Mouse (Mus musculus): ENCODE data around the gene 1700011L22Rik. TPM values are rescaled to one million over a fixed set of nuclear protein-coding genes. Genes with fewer than 3 reads are reported as not detected.

The 1700011L22Rik gene
- polyA plus RNA-seq, 1 experiment from 2014 or later: not detected

DNA sequence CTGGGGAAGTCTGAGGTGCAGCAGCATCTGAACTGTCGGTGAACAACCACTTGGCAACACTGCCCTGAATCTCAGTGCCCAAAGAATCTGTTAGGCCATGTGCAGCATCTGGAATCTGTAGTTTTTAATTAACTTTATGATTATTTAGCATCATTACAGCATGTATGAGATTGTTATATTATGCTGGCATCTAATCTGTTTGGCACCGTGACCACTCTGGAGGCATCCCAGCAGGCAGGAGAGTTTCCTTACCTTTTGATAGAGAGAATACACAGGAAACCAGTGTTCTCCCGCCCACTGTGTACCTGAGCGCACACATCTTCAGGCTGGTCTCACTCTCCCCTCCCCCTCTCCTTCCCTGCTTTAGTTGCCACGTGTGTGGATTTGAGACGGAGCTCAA is 68.7 kb downstream of the 1700011L22Rik start:
- Histone ChIP-seq H3K4me3 (ENCODE audit: low read depth, low read length) (no peak overlapping the region), H3K4me2 (replicated peaks; ENCODE audit: low read depth, low read length) (no peak overlapping the region), H3K36me3 (ENCODE audit: control insufficient read depth, insufficient read depth, low read length) (peaks cover 50% of the 10 kb centered on the region), H3K27ac (ENCODE audit: low read length) (no peak overlapping the region), H3K9me3 (ENCODE audit: control insufficient read depth, low read depth, low read length) (no peaks in the 10 kb centered on the region), H3K4me1 (ENCODE audit: control insufficient read depth, insufficient read depth, low read length) (no peaks in the 10 kb centered on the region), H3K27me3 (ENCODE audit: control insufficient read depth, insufficient read depth, low read length) (no peaks in the 10 kb centered on the region), H3K9ac (replicated peaks; ENCODE audit: low read depth, low read length) (no peak overlapping the region)
- 88% methylated on average over 6 of the region's 6 CpGs for WGBS
- no peak for ATAC-seq (ENCODE audit: insufficient number of reproducible peaks, insufficient read depth, low FRiP score, low read depth)

GRCm38 (mm10) chr8:79175991-79176390 is 72.4 kb downstream of the 1700011L22Rik start:
- H3K4me1 ChIP-seq (ENCODE audit: control insufficient read depth, insufficient read depth, low read length): no peaks in the 10 kb centered on the region
- peaks cover 32% of the 10 kb centered on the region for H3K36me3 ChIP-seq (ENCODE audit: control insufficient read depth, insufficient read depth, low read length)
- ATAC-seq (ENCODE audit: insufficient number of reproducible peaks, insufficient read depth, low FRiP score, low read depth): no peak
- no peaks in the 10 kb centered on the region for H3K27me3 ChIP-seq (ENCODE audit: control insufficient read depth, insufficient read depth, low read length)
- no peak overlapping the region for H3K9ac ChIP-seq (replicated peaks; ENCODE audit: low read depth, low read length)
- 58% methylated on average over 4 of the region's 4 CpGs for WGBS
- H3K4me3 ChIP-seq (ENCODE audit: low read depth, low read length): no peak overlapping the region
- no peaks in the 10 kb centered on the region for H3K9me3 ChIP-seq (ENCODE audit: control insufficient read depth, low read depth, low read length)
- no peak overlapping the region for H3K27ac ChIP-seq (ENCODE audit: low read length)
- H3K4me2 ChIP-seq (replicated peaks; ENCODE audit: low read depth, low read length): no peak overlapping the region

DNA sequence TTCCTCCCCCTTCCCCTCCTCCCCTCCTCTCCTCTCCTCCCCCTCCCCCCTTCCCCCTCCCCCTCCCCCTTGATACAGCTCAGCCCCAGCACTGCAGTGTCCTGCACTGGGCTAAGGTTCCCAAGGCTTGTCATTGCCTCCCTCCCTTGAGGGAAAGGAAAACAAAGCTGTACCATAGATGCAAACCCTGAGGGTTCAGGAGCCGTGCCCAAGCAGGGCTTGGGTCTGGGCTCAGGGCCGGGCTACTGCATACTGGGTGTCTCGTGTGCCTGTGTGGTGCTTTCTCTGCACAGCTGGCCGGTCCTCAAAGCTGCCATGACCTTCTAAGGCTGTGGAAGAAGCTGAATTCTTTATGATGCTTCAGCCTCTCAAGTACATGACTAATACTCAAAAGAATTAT is 74.8 kb downstream of the 1700011L22Rik start:
- H3K9ac ChIP-seq (replicated peaks; ENCODE audit: low read depth, low read length): no peak overlapping the region
- H3K9me3 ChIP-seq (ENCODE audit: control insufficient read depth, low read depth, low read length): no peaks in the 10 kb centered on the region
- no peaks in the 10 kb centered on the region for H3K27me3 ChIP-seq (ENCODE audit: control insufficient read depth, insufficient read depth, low read length)
- H3K4me1 ChIP-seq (ENCODE audit: control insufficient read depth, insufficient read depth, low read length): no peaks in the 10 kb centered on the region
- WGBS: 56% methylated on average over 4 of the region's 4 CpGs
- no peak overlapping the region for H3K4me2 ChIP-seq (replicated peaks; ENCODE audit: low read depth, low read length)
- no peak for ATAC-seq (ENCODE audit: insufficient number of reproducible peaks, insufficient read depth, low FRiP score, low read depth)
- H3K27ac ChIP-seq (ENCODE audit: low read length): no peak overlapping the region
- H3K4me3 ChIP-seq (ENCODE audit: low read depth, low read length): no peak overlapping the region
- H3K36me3 ChIP-seq (ENCODE audit: control insufficient read depth, insufficient read depth, low read length): peaks cover 11% of the 10 kb centered on the region; the same call in 1 of the 2 replicates

DNA sequence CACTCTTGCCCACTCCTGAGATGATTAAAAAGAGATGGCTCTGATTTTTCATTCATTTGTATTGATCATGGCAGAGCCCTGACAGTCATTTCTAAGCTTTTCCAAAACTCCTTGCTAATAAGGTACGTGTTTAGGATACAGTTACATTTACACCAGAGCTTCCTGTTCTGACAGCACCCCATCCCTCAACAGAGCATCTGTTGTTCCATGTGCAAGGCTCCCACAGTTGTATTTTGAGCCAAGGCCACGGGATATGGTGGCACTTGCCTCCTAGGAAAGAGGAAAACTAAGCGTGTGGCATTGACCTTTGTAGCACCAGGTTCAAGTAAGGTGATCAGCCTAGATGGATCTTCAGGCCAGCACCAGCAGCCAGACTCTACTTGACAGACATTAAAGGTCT is 83.1 kb downstream of the 1700011L22Rik start:
- Histone ChIP-seq H3K4me2 (replicated peaks; ENCODE audit: low read depth, low read length) (no peak overlapping the region), H3K9ac (replicated peaks; ENCODE audit: low read depth, low read length) (no peak overlapping the region), H3K9me3 (ENCODE audit: control insufficient read depth, low read depth, low read length) (no peaks in the 10 kb centered on the region), H3K27me3 (ENCODE audit: control insufficient read depth, insufficient read depth, low read length) (no peaks in the 10 kb centered on the region), H3K4me3 (ENCODE audit: low read depth, low read length) (no peak overlapping the region), H3K4me1 (ENCODE audit: control insufficient read depth, insufficient read depth, low read length) (peaks cover 9% of the 10 kb centered on the region; the same call in 1 of the 2 replicates), H3K27ac (ENCODE audit: low read length) (no peak overlapping the region), H3K36me3 (ENCODE audit: control insufficient read depth, insufficient read depth, low read length) (no peaks in the 10 kb centered on the region)
- ATAC-seq (ENCODE audit: insufficient number of reproducible peaks, insufficient read depth, low FRiP score, low read depth): no peak
- WGBS: 75% methylated on average over 3 of the region's 3 CpGs

DNA sequence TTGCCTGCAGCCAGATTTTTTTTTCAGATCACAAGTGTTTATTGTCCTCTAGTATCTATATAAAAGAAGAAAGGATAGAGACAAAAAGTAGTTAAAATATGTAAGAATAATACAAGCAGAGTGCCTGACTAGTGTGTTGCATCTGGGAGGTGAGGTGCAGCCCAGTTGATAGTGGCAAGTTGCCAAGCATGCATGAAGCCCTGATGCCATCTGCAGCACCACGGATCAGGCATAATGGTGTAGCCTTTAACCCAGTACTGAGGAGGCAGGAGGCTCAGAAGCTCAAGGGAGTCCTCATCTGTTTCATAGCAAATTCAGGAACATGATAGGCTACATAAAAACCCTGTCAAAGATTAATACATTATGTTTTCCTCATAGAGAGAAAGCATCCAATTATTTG is 84.0 kb downstream of the 1700011L22Rik start:
- 52% methylated on average over 1 of the region's 1 CpGs for WGBS
- no peak overlapping the region for H3K4me3 ChIP-seq (ENCODE audit: low read depth, low read length)
- no peak overlapping the region for H3K9ac ChIP-seq (replicated peaks; ENCODE audit: low read depth, low read length)
- H3K9me3 ChIP-seq (ENCODE audit: control insufficient read depth, low read depth, low read length): no peaks in the 10 kb centered on the region
- no peak overlapping the region for H3K4me2 ChIP-seq (replicated peaks; ENCODE audit: low read depth, low read length)
- no peaks in the 10 kb centered on the region for H3K27me3 ChIP-seq (ENCODE audit: control insufficient read depth, insufficient read depth, low read length)
- peaks cover 14% of the 10 kb centered on the region; the same call in 1 of the 2 replicates for H3K4me1 ChIP-seq (ENCODE audit: control insufficient read depth, insufficient read depth, low read length)
- no peak for ATAC-seq (ENCODE audit: insufficient number of reproducible peaks, insufficient read depth, low FRiP score, low read depth)
- H3K36me3 ChIP-seq (ENCODE audit: control insufficient read depth, insufficient read depth, low read length): no peaks in the 10 kb centered on the region
- H3K27ac ChIP-seq (ENCODE audit: low read length): no peak overlapping the region

DNA sequence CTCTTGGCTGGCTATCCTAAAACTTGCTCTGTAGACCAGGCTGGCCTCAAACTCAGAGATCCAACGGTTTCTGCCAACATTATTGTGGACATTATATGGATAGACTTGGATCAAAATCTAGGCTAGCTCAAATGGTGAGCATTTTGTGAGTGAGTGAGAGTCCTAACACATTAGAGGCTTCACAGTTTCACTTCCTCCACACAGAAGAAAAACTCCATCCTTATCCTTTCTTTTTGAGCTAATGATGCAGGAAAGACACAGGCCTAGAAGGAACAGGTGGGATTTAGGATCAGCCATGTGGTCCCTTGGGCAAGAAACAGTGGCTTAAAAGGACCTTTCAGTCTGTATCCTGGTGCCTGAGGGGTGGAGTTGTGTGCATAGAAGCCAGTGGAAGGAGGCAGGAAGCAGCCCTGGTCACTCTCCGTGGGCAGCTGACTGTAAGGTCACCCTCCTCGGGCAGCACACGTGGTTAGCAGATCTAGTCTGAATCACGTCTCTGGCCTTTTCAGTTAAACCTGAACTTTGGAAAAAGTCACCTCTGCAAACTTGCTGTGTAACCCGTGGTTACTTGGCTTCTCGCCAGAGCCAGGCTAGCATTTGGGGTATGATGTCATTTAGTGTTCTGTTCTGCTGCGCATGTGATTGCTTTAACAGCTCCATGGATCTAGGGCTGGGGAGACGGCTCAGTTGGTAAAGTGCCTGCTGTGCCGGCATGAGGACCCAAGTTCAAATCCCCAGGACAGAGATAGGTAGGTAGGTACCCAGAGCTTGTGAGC is 85.6 kb downstream of the 1700011L22Rik start:
- no peak overlapping the region for H3K4me2 ChIP-seq (replicated peaks; ENCODE audit: low read depth, low read length)
- peak; percentile 72 for ATAC-seq (ENCODE audit: insufficient number of reproducible peaks, insufficient read depth, low FRiP score, low read depth)

GRCm38 (mm10) chr8:79161172-79161778 is 87.1 kb downstream of the 1700011L22Rik start:
- ATAC-seq (ENCODE audit: insufficient number of reproducible peaks, insufficient read depth, low FRiP score, low read depth): no peak
- Histone ChIP-seq H3K9ac (replicated peaks; ENCODE audit: low read depth, low read length) (no peak overlapping the region), H3K36me3 (ENCODE audit: control insufficient read depth, insufficient read depth, low read length) (no peaks in the 10 kb centered on the region; the same call in 1 of the 2 replicates), H3K4me2 (replicated peaks; ENCODE audit: low read depth, low read length) (no peak overlapping the region), H3K27ac (ENCODE audit: low read length) (no peak overlapping the region), H3K9me3 (ENCODE audit: control insufficient read depth, low read depth, low read length) (no peaks in the 10 kb centered on the region), H3K4me3 (ENCODE audit: low read depth, low read length) (no peak overlapping the region), H3K4me1 (ENCODE audit: control insufficient read depth, insufficient read depth, low read length) (peaks cover 14% of the 10 kb centered on the region; the same call in 1 of the 2 replicates), H3K27me3 (ENCODE audit: control insufficient read depth, insufficient read depth, low read length) (no peaks in the 10 kb centered on the region)
- 78% methylated on average over 4 of the region's 4 CpGs for WGBS

More for the DNA sequence above, 85.6 kb downstream of the 1700011L22Rik start:
- no peaks in the 10 kb centered on the region for H3K9me3 ChIP-seq (ENCODE audit: control insufficient read depth, low read depth, low read length)
- peaks cover 14% of the 10 kb centered on the region; the same call in 1 of the 2 replicates for H3K4me1 ChIP-seq (ENCODE audit: control insufficient read depth, insufficient read depth, low read length)
- WGBS: 38% methylated on average over 10 of the region's 10 CpGs
- H3K36me3 ChIP-seq (ENCODE audit: control insufficient read depth, insufficient read depth, low read length): no peaks in the 10 kb centered on the region
- H3K27me3 ChIP-seq (ENCODE audit: control insufficient read depth, insufficient read depth, low read length): no peaks in the 10 kb centered on the region
- H3K9ac ChIP-seq (replicated peaks; ENCODE audit: low read depth, low read length): no peak overlapping the region
- no peak overlapping the region for H3K27ac ChIP-seq (ENCODE audit: low read length)
- H3K4me3 ChIP-seq (ENCODE audit: low read depth, low read length): no peak overlapping the region
